Mouse (Mus musculus): ENCODE measurements at regions not wholly inside any gene's neighbourhood (a gene's known extent, or its start where the extent isn't known, plus 50 kb on each side); places are given as distances from the start of the nearest gene placed in this dataset.

DNA sequence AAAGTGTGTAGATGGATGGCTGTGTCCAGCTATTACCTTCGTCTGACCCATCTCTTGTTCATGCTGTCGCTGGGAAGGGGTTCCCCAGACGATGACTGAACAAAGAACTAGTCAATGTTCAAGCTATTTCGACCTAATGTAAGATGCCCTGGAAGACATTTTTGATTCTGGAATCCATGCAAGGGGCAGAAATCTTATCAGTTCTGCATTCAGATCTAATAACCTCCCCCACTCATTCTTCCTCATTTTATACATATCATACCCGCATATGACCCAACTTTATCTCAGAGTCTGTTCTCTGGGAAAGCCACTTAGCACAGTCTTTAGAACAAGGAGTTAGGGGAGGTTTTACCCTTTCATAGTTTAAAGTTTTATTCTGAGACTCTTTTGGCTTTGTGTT lies 52.2 kb upstream of the 2310009B15Rik start:
- Histone ChIP-seq H3K4me3 (ENCODE audit: low read length) (no peak overlapping the region), H3K27ac (ENCODE audit: low read depth, low read length) (no peak overlapping the region), H3K4me2 (ENCODE audit: low read length) (no peak overlapping the region), H3K4me1 (ENCODE audit: control insufficient read depth, insufficient read depth, low read depth, low read length) (no peaks in the 10 kb centered on the region), H3K9ac (ENCODE audit: low read depth, low read length) (no peak overlapping the region), H3K27me3 (replicated peaks; ENCODE audit: control insufficient read depth, insufficient read depth, low read length) (no peaks in the 10 kb centered on the region), H3K9me3 (ENCODE audit: control insufficient read depth, low read length) (no peaks in the 10 kb centered on the region), H3K36me3 (ENCODE audit: control insufficient read depth, insufficient read depth, low read length) (no peaks in the 10 kb centered on the region)
- ATAC-seq = no peak
- WGBS = 69% methylated on average over 5 of the region's 5 CpGs

DNA sequence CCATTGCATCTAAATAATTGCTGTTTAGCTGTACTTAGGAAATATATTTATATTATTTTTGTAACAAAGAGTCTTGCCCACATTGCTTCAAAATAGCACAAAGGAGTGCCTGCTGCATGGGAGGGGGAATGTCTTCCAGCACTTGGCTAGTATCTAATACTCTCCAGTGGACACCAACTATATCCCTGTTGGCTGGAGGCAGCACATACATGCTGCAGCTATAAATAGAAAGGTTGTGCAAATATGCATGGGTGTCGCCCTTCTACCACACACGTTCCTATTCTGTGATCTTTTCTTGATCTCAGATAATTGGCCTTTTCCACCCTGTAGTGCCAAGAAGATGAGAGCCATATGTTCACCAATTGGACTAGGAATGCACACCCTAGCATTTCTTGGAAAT lies 53.0 kb upstream of the 2310009B15Rik start:
- Histone ChIP-seq H3K4me3 (ENCODE audit: low read length) (no peak overlapping the region), H3K27me3 (replicated peaks; ENCODE audit: control insufficient read depth, insufficient read depth, low read length) (no peaks in the 10 kb centered on the region), H3K9ac (ENCODE audit: low read depth, low read length) (no peak overlapping the region), H3K9me3 (ENCODE audit: control insufficient read depth, low read length) (no peaks in the 10 kb centered on the region), H3K27ac (ENCODE audit: low read depth, low read length) (no peak overlapping the region), H3K4me2 (ENCODE audit: low read length) (no peak overlapping the region), H3K4me1 (ENCODE audit: control insufficient read depth, insufficient read depth, low read depth, low read length) (no peaks in the 10 kb centered on the region), H3K36me3 (ENCODE audit: control insufficient read depth, insufficient read depth, low read length) (no peaks in the 10 kb centered on the region)
- no peak; the same call in 1 of the 2 replicates for ATAC-seq
- WGBS = 59% methylated on average over 2 of the region's 2 CpGs

DNA sequence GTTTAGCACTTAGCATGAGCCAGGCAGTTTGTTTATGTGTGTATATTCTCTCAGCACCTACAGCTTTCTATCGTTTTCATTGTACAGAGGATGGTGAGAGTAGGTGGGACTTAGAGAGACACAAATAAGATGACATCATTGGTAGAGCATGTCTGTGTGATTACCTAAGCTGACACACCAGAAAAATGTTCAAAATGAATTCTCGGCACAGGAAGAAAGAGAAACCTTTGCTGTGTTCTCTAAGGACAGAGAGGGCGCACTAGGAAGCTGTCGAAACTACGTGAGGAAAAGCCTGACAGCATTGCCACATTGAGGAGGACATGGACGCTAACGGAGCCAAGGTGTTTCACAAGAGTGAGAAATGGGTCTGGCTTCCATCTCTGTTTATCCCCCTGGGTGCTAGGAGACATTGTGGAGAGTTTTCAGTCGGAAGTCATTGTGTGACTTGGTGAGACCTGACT lies 51.0 kb upstream of the Dennd1b start:
- Histone ChIP-seq H3K27me3 (replicated peaks; ENCODE audit: control insufficient read depth, insufficient read depth, low read length) (no peaks in the 10 kb centered on the region), H3K4me3 (ENCODE audit: low read length) (no peak overlapping the region), H3K9ac (ENCODE audit: low read depth, low read length) (no peak overlapping the region), H3K4me1 (ENCODE audit: control insufficient read depth, insufficient read depth, low read depth, low read length) (no peaks in the 10 kb centered on the region), H3K9me3 (ENCODE audit: control insufficient read depth, low read length) (no peaks in the 10 kb centered on the region), H3K4me2 (ENCODE audit: low read length) (peak overlapping the region; percentile 15; the same call in 1 of the 2 replicates), H3K36me3 (ENCODE audit: control insufficient read depth, insufficient read depth, low read length) (no peaks in the 10 kb centered on the region), H3K27ac (ENCODE audit: low read depth, low read length) (no peak overlapping the region)
- 56% methylated on average over 8 of the region's 8 CpGs for WGBS
- ATAC-seq = no peak

DNA sequence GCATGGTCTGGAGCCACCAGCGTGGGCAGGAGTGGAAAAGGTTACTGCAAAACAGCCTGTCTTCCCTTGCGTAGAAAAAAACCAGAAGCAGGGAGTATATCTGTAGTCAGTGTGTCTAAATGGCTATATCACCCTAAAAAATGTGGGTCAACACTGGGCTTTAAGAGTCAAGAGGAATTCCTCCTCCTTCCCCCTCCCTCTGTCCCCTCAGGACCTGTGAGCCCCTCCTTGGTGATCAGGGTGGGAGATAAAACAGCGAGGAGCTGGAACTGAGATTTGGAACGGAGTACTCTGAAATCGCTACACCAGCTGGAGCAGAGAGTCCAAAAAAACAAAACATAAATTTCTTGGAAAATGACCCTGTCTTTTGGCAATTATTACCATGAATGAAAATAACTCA lies 50.3 kb upstream of the Dennd1b start:
- no peaks in the 10 kb centered on the region for H3K9me3 ChIP-seq (ENCODE audit: control insufficient read depth, low read length)
- no peak overlapping the region for H3K4me3 ChIP-seq (ENCODE audit: low read length)
- no peak overlapping the region for H3K4me2 ChIP-seq (ENCODE audit: low read length)
- WGBS = 83% methylated on average over 5 of the region's 5 CpGs
- no peak overlapping the region for H3K27ac ChIP-seq (ENCODE audit: low read depth, low read length)
- no peaks in the 10 kb centered on the region for H3K27me3 ChIP-seq (replicated peaks; ENCODE audit: control insufficient read depth, insufficient read depth, low read length)
- ATAC-seq = no peak
- H3K9ac ChIP-seq (ENCODE audit: low read depth, low read length) = no peak overlapping the region
- H3K36me3 ChIP-seq (ENCODE audit: control insufficient read depth, insufficient read depth, low read length) = no peaks in the 10 kb centered on the region
- H3K4me1 ChIP-seq (ENCODE audit: control insufficient read depth, insufficient read depth, low read depth, low read length) = no peaks in the 10 kb centered on the region

DNA sequence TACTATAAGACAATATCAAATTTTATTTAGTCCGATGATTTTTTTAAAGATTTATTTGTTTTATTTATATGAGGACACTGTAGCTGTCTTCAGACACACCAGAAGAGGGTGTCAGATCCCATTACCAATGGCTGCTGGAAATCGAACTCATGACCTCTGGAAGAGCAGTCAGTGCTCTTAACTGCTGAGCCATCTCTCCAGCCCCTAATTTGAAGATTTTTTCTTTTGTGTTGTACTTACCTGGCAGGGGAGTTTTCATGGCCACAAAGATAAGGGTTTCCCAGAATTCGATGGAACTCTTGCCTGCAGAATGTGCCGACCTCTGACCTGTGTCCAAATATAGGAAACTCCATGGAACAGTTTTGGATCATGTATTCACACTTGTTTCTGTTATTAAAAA lies 49.8 kb upstream of the Dennd1b start:
- Histone ChIP-seq H3K9ac (ENCODE audit: low read depth, low read length) (no peak overlapping the region), H3K36me3 (ENCODE audit: control insufficient read depth, insufficient read depth, low read length) (no peaks in the 10 kb centered on the region), H3K27me3 (replicated peaks; ENCODE audit: control insufficient read depth, insufficient read depth, low read length) (no peaks in the 10 kb centered on the region), H3K4me3 (ENCODE audit: low read length) (no peak overlapping the region), H3K4me2 (ENCODE audit: low read length) (no peak overlapping the region), H3K4me1 (ENCODE audit: control insufficient read depth, insufficient read depth, low read depth, low read length) (no peaks in the 10 kb centered on the region), H3K9me3 (ENCODE audit: control insufficient read depth, low read length) (no peaks in the 10 kb centered on the region), H3K27ac (ENCODE audit: low read depth, low read length) (no peak overlapping the region)
- WGBS = 92% methylated on average over 4 of the region's 4 CpGs
- ATAC-seq = no peak

Data from hindbrain, embryonic 16.5 days (tissue).